Mouse (Mus musculus) midbrain, embryonic 11.5 days (tissue): ENCODE measurements around the gene Gm20517. TPM values are rescaled to one million over a fixed set of nuclear protein-coding genes. Genes with fewer than 3 reads are reported as not detected.
"Not testable (repeated sequence)": the region's sequence is repeated elsewhere in the genome, so short reads cannot be mapped to it uniquely, and the experiment has no call there.

Experiments
- ATAC-seq: fragments of 200-750 bp; cut with Nextera tagmentation; 2 replicates; pipeline ENCODE4 v1.8.0; 2017; ENCODE audit warnings: moderate TSS enrichment, moderate library complexity; ENCODE audit not compliant: low FRiP score
- DNase-seq: peaks from one replicate; pipeline ENCODE4 v3.0.0; 2015; ENCODE audit warnings: low spot score; ENCODE audit errors: missing footprints
- H3K27ac ChIP-seq: fragments of 300-500 bp; sonication (generic); 2 replicates; pipeline ENCODE4 v1.5.1; 2014; ENCODE audit warnings: low read depth, low read length
- H3K27me3 ChIP-seq: fragments of 300-500 bp; sonication (generic); 2 replicates; pipeline ENCODE4 v1.6.1; 2014; ENCODE audit warnings: mild to moderate bottlenecking, low read length, moderate library complexity, mixed read lengths; ENCODE audit not compliant: control insufficient read depth, insufficient read depth
- H3K36me3 ChIP-seq: fragments of 300-500 bp; sonication (generic); 2 replicates; pipeline ENCODE4 v1.6.1; 2014; ENCODE audit warnings: mild to moderate bottlenecking, low read length, moderate library complexity, mixed read lengths; ENCODE audit not compliant: control insufficient read depth, insufficient read depth
- H3K4me1 ChIP-seq: fragments of 300-500 bp; sonication (generic); 2 replicates; pipeline ENCODE4 v1.6.1; 2014; ENCODE audit warnings: low read length; ENCODE audit not compliant: control insufficient read depth, insufficient read depth
- H3K4me2 ChIP-seq: fragments of 300-500 bp; sonication (generic); 2 replicates; pipeline ENCODE4 v1.6.1; 2014; ENCODE audit warnings: mild to moderate bottlenecking, moderate library complexity
- H3K4me3 ChIP-seq: fragments of 300-500 bp; sonication (generic); 2 replicates; pipeline ENCODE4 v1.5.1; 2014; ENCODE audit warnings: low read depth, low read length
- H3K9ac ChIP-seq: fragments of 300-500 bp; sonication (generic); 2 replicates; pipeline ENCODE4 v1.6.1; 2014; ENCODE audit warnings: low read length
- H3K9me3 ChIP-seq: fragments of 300-500 bp; sonication (generic); 2 replicates; pipeline ENCODE4 v1.6.1; 2016; ENCODE audit warnings: low read length; ENCODE audit not compliant: control insufficient read depth
- WGBS: fragments of 180-500 bp; shearing (Covaris S2); extraction: QIAGEN DNeasy Blood & Tissue Kit; methylation state at CpG from one replicate; pipeline ENCODE4 v1.1.7; 2014; 5-methylcytosine and 5-hydroxymethylcytosine counted together
- polyA plus RNA-seq: library from polyadenylated mRNA; unstranded; fragments of >200 nt; fragmentation: Nextera tagmentation; extraction: Ambion mirVana; gene quantifications from 2 replicates; pipeline ENCODE4 v1.2.1, GENCODE M21; 2014

Gm20517 gene
- polyA plus RNA-seq, 1 experiment from 2014 or later = 1.4 TPM

- no peak overlapping the region for H3K4me3 ChIP-seq
- ATAC-seq (no peak), DNase-seq (no peak)
- 90% methylated on average over 9 of the region's 9 CpGs for WGBS
- no peaks in the 10 kb centered on the region for H3K9me3 ChIP-seq
- H3K9ac ChIP-seq = no peak overlapping the region
- H3K4me1 ChIP-seq = peaks cover 2% of the 10 kb centered on the region; the same call in 1 of the 2 replicates
- H3K36me3 ChIP-seq = peaks cover 7% of the 10 kb centered on the region
- no peak overlapping the region for H3K27ac ChIP-seq
- no peaks in the 10 kb centered on the region for H3K27me3 ChIP-seq
- H3K4me2 ChIP-seq = no peak overlapping the region
These were observed 6.4 kb downstream of the Gm20517 start for GRCm38 (mm10) chr17:47617605-47618307.

GRCm38 (mm10) chr17:47618556-47619311 is 7.3 kb downstream of the Gm20517 start:
- H3K9ac ChIP-seq = no peak overlapping the region
- H3K27me3 ChIP-seq = no peaks in the 10 kb centered on the region
- DNase-seq = no peak
- no peak overlapping the region for H3K4me2 ChIP-seq
- no peak overlapping the region for H3K4me3 ChIP-seq
- H3K4me1 ChIP-seq = no peaks in the 10 kb centered on the region
- no peak for ATAC-seq
- H3K27ac ChIP-seq = no peak overlapping the region
- peaks cover 15% of the 10 kb centered on the region for H3K36me3 ChIP-seq
- no peaks in the 10 kb centered on the region for H3K9me3 ChIP-seq
- WGBS = 91% methylated on average over 13 of the region's 13 CpGs

GRCm38 (mm10) chr17:47622912-47623554 is 11.6 kb downstream of the Gm20517 start:
- no peaks in the 10 kb centered on the region for H3K9me3 ChIP-seq
- peaks cover 15% of the 10 kb centered on the region for H3K36me3 ChIP-seq
- no peak for DNase-seq
- H3K27me3 ChIP-seq = no peaks in the 10 kb centered on the region
- WGBS = 91% methylated on average over 14 of the region's 14 CpGs
- H3K4me2 ChIP-seq = no peak overlapping the region
- H3K4me3 ChIP-seq = no peak overlapping the region
- no peak overlapping the region for H3K9ac ChIP-seq
- no peak overlapping the region for H3K27ac ChIP-seq
- no peaks in the 10 kb centered on the region for H3K4me1 ChIP-seq
- ATAC-seq = no peak

GRCm38 (mm10) chr17:47624572-47624971 is 13.2 kb downstream of the Gm20517 start:
- DNase-seq, H3K9ac ChIP-seq, H3K27me3 ChIP-seq, H3K27ac ChIP-seq, H3K4me3 ChIP-seq, H3K4me2 ChIP-seq, ATAC-seq, H3K9me3 ChIP-seq, H3K4me1 ChIP-seq: not testable (repeated sequence)
- WGBS = 100% methylated on average over 4 of the region's 5 CpGs
- peaks cover 15% of the 10 kb centered on the region for H3K36me3 ChIP-seq

- DNase-seq = no peak
- Histone ChIP-seq H3K36me3 (peaks cover 15% of the 10 kb centered on the region), H3K4me3 (no peak overlapping the region), H3K9ac (no peak overlapping the region), H3K9me3 (no peaks in the 10 kb centered on the region), H3K4me1 (0 out of 2 replicates have a peak, but pooled peaks cover 4% of the 10 kb centered on the region), H3K27me3 (no peaks in the 10 kb centered on the region), H3K4me2 (no peak overlapping the region), H3K27ac (no peak overlapping the region)
- 94% methylated on average over 2 of the region's 2 CpGs for WGBS
- no peak for ATAC-seq
These were observed 13.7 kb downstream of the Gm20517 start for GRCm38 (mm10) chr17:47625088-47625487.

- H3K4me2 ChIP-seq = no peak overlapping the region
- 94% methylated on average over 5 of the region's 5 CpGs for WGBS
- H3K27me3 ChIP-seq = no peaks in the 10 kb centered on the region
- peaks cover 13% of the 10 kb centered on the region for H3K4me1 ChIP-seq
- no peak overlapping the region for H3K4me3 ChIP-seq
- H3K36me3 ChIP-seq = peaks cover 15% of the 10 kb centered on the region
- H3K9ac ChIP-seq = no peak overlapping the region
- H3K27ac ChIP-seq = no peak overlapping the region
- DNase-seq (no peak), ATAC-seq (no peak)
- H3K9me3 ChIP-seq = no peaks in the 10 kb centered on the region
These were observed 14.6 kb downstream of the Gm20517 start for GRCm38 (mm10) chr17:47626031-47626430.

- 80% methylated on average over 2 of the region's 2 CpGs for WGBS
- Histone ChIP-seq H3K9ac (no peak overlapping the region), H3K27ac (no peak overlapping the region), H3K4me3 (no peak overlapping the region), H3K4me1 (peaks cover 27% of the 10 kb centered on the region), H3K27me3 (no peaks in the 10 kb centered on the region), H3K9me3 (no peaks in the 10 kb centered on the region), H3K4me2 (no peak overlapping the region), H3K36me3 (peaks cover 14% of the 10 kb centered on the region; the same call in 1 of the 2 replicates)
- DNase-seq = no peak
- no peak for ATAC-seq
These were observed 16.4 kb downstream of the Gm20517 start for GRCm38 (mm10) chr17:47627791-47628190.

- peak overlapping the region; percentile 72 for H3K4me3 ChIP-seq
- ATAC-seq (peak; percentile 95), DNase-seq (peak; percentile 99)
- H3K4me1 ChIP-seq = peaks cover 27% of the 10 kb centered on the region
- H3K36me3 ChIP-seq = peaks cover 3% of the 10 kb centered on the region; the same call in 1 of the 2 replicates
- no peaks in the 10 kb centered on the region for H3K27me3 ChIP-seq
- WGBS = under 1% methylated on average over 62 of the region's 63 CpGs
- peak overlapping the region; percentile 90 for H3K4me2 ChIP-seq
- no peaks in the 10 kb centered on the region for H3K9me3 ChIP-seq
- peak overlapping the region; percentile 88 for H3K9ac ChIP-seq
- peak overlapping the region; percentile 94 for H3K27ac ChIP-seq
These were observed 17.7 kb downstream of the Gm20517 start for GRCm38 (mm10) chr17:47628851-47629676.
